Mouse (Mus musculus): ENCODE data around the gene C1qtnf5. TPM values are rescaled to one million over a fixed set of nuclear protein-coding genes. Genes with fewer than 3 reads are reported as not detected.
A peak's percentile ranks its signal among the peaks of the same experiment; 100 is the strongest.

Gene C1qtnf5
- 6.6 and 8.7 TPM in 2 replicates for polyA plus RNA-seq (2015; fragmentation: Nextera tagmentation; extraction: Ambion mirVana)

- peak within 1 kb of the TSS; percentile 42 for H3K27ac ChIP-seq (replicated peaks)
- no peaks in the 10 kb centered on the region for H3K9me3 ChIP-seq
- no peak within 1 kb of the TSS for H3K9ac ChIP-seq
- H3K4me1 ChIP-seq (replicated peaks) = peaks cover 54% of the 10 kb centered on the region
- no peaks in the 10 kb centered on the region for H3K36me3 ChIP-seq
- H3K27me3 ChIP-seq = no peaks in the 10 kb centered on the region
- H3K4me2 ChIP-seq = peak within 1 kb of the TSS; percentile 30
- peak within 1 kb of the TSS; percentile 5; the same call in 1 of the 2 replicates for H3K4me3 ChIP-seq
- ATAC-seq (ENCODE audit: low FRiP score, low read depth) = peak; percentile 70
- 39% methylated on average over 8 of the region's 8 CpGs for WGBS
Observed at GRCm38 (mm10) chr9:44107110-44107509, at the start of gene C1qtnf5. Gene C1qtnf5 (plus strand): TSS chr9:44107245.

GRCm38 (mm10) chr9:44058606-44059005 is 48.4 kb upstream of the C1qtnf5 start:
- no peak overlapping the region for H3K27ac ChIP-seq (replicated peaks)
- no peaks in the 10 kb centered on the region for H3K36me3 ChIP-seq
- no peaks in the 10 kb centered on the region for H3K4me1 ChIP-seq (replicated peaks)
- no peak for ATAC-seq (ENCODE audit: low FRiP score, low read depth)
- 88% methylated on average over 6 of the region's 6 CpGs for WGBS
- no peak overlapping the region for H3K9ac ChIP-seq
- H3K9me3 ChIP-seq = no peaks in the 10 kb centered on the region
- H3K4me3 ChIP-seq = no peak overlapping the region
- no peaks in the 10 kb centered on the region for H3K27me3 ChIP-seq
- no peak overlapping the region for H3K4me2 ChIP-seq

GRCm38 (mm10) chr9:44065177-44065576 is 41.9 kb upstream of the C1qtnf5 start:
- H3K36me3 ChIP-seq = no peaks in the 10 kb centered on the region
- no peak overlapping the region for H3K4me2 ChIP-seq
- H3K4me3 ChIP-seq = no peak overlapping the region
- H3K27ac ChIP-seq (replicated peaks) = no peak overlapping the region
- no peak for ATAC-seq (ENCODE audit: low FRiP score, low read depth)
- no peaks in the 10 kb centered on the region for H3K27me3 ChIP-seq
- H3K9ac ChIP-seq = no peak overlapping the region
- 49% methylated on average over 1 of the region's 1 CpGs for WGBS
- no peaks in the 10 kb centered on the region for H3K9me3 ChIP-seq
- peaks cover 9% of the 10 kb centered on the region for H3K4me1 ChIP-seq (replicated peaks)

GRCm38 (mm10) chr9:44066785-44067225 is 40.2 kb upstream of the C1qtnf5 start, which contains the start of gene Usp2:
Gene Usp2 (plus strand): TSS chr9:44067021.
- Histone ChIP-seq H3K9ac (peak within 1 kb of the TSS; percentile 61), H3K4me1 (replicated peaks) (peaks cover 18% of the 10 kb centered on the region), H3K4me3 (peak within 1 kb of the TSS; percentile 73), H3K9me3 (no peaks in the 10 kb centered on the region), H3K27ac (replicated peaks) (peak within 1 kb of the TSS; percentile 60), H3K4me2 (peak within 1 kb of the TSS; percentile 95), H3K27me3 (no peaks in the 10 kb centered on the region), H3K36me3 (no peaks in the 10 kb centered on the region)
- under 1% methylated on average over 36 of the region's 38 CpGs for WGBS
- ATAC-seq (ENCODE audit: low FRiP score, low read depth) = peak; percentile 99

- Histone ChIP-seq H3K27me3 (no peaks in the 10 kb centered on the region), H3K4me2 (peak overlapping the region; percentile 95), H3K4me1 (replicated peaks) (peaks cover 24% of the 10 kb centered on the region), H3K9ac (peak overlapping the region; percentile 61), H3K27ac (replicated peaks) (peak overlapping the region; percentile 60), H3K36me3 (no peaks in the 10 kb centered on the region), H3K9me3 (no peaks in the 10 kb centered on the region), H3K4me3 (peak overlapping the region; percentile 73)
- ATAC-seq (ENCODE audit: low FRiP score, low read depth) = no peak; the same call in 1 of the 2 replicates
- WGBS = 8% methylated on average over 15 of the region's 15 CpGs
Observed at GRCm38 (mm10) chr9:44067241-44067959, 39.6 kb upstream of the C1qtnf5 start.

GRCm38 (mm10) chr9:44067960-44068330 is 39.1 kb upstream of the C1qtnf5 start:
- H3K36me3 ChIP-seq = no peaks in the 10 kb centered on the region
- H3K27me3 ChIP-seq = no peaks in the 10 kb centered on the region
- H3K4me2 ChIP-seq = peak overlapping the region; percentile 95
- H3K9ac ChIP-seq = no peak overlapping the region
- H3K9me3 ChIP-seq = no peaks in the 10 kb centered on the region
- peaks cover 27% of the 10 kb centered on the region for H3K4me1 ChIP-seq (replicated peaks)
- no peak for ATAC-seq (ENCODE audit: low FRiP score, low read depth)
- 84% methylated on average over 6 of the region's 6 CpGs for WGBS
- no peak overlapping the region for H3K4me3 ChIP-seq
- no peak overlapping the region for H3K27ac ChIP-seq (replicated peaks)

GRCm38 (mm10) chr9:44069252-44069651 is 37.8 kb upstream of the C1qtnf5 start:
- Histone ChIP-seq H3K27me3 (no peaks in the 10 kb centered on the region), H3K4me1 (replicated peaks) (peaks cover 31% of the 10 kb centered on the region), H3K4me3 (no peak overlapping the region), H3K4me2 (no peak overlapping the region), H3K36me3 (no peaks in the 10 kb centered on the region), H3K9me3 (no peaks in the 10 kb centered on the region), H3K27ac (replicated peaks) (no peak overlapping the region), H3K9ac (no peak overlapping the region)
- 39% methylated on average over 7 of the region's 7 CpGs for WGBS
- no peak for ATAC-seq (ENCODE audit: low FRiP score, low read depth)

GRCm38 (mm10) chr9:44070113-44070843 is 36.8 kb upstream of the C1qtnf5 start:
- Histone ChIP-seq H3K9me3 (no peaks in the 10 kb centered on the region), H3K36me3 (no peaks in the 10 kb centered on the region), H3K27ac (replicated peaks) (no peak overlapping the region), H3K4me2 (no peak overlapping the region), H3K4me3 (no peak overlapping the region), H3K27me3 (no peaks in the 10 kb centered on the region), H3K4me1 (replicated peaks) (peaks cover 31% of the 10 kb centered on the region), H3K9ac (no peak overlapping the region)
- 73% methylated on average over 14 of the region's 14 CpGs for WGBS
- no peak for ATAC-seq (ENCODE audit: low FRiP score, low read depth)

GRCm38 (mm10) chr9:44070844-44071231 is 36.2 kb upstream of the C1qtnf5 start:
- peaks cover 31% of the 10 kb centered on the region for H3K4me1 ChIP-seq (replicated peaks)

GRCm38 (mm10) chr9:44071914-44072598 is 35.0 kb upstream of the C1qtnf5 start:
- Histone ChIP-seq H3K9me3 (no peaks in the 10 kb centered on the region), H3K4me2 (peak overlapping the region; percentile 29), H3K27me3 (no peaks in the 10 kb centered on the region), H3K36me3 (no peaks in the 10 kb centered on the region), H3K27ac (replicated peaks) (peak overlapping the region; percentile 76), H3K4me1 (replicated peaks) (peaks cover 28% of the 10 kb centered on the region), H3K9ac (no peak overlapping the region), H3K4me3 (no peak overlapping the region)
- 19% methylated on average over 11 of the region's 11 CpGs for WGBS
- ATAC-seq (ENCODE audit: low FRiP score, low read depth) = peak; percentile 78

More at GRCm38 (mm10) chr9:44070844-44071231, 36.2 kb upstream of the C1qtnf5 start:
- 0 out of 2 replicates have a peak overlapping the region, but pooled peaks have one; percentile 5 for H3K27ac ChIP-seq (replicated peaks)
- H3K9ac ChIP-seq = no peak overlapping the region
- no peaks in the 10 kb centered on the region for H3K9me3 ChIP-seq
- no peaks in the 10 kb centered on the region for H3K27me3 ChIP-seq
- no peak for ATAC-seq (ENCODE audit: low FRiP score, low read depth)
- H3K4me3 ChIP-seq = no peak overlapping the region
- H3K36me3 ChIP-seq = no peaks in the 10 kb centered on the region
- H3K4me2 ChIP-seq = no peak overlapping the region
- WGBS = 42% methylated on average over 8 of the region's 8 CpGs

- whole genome bisulfite sequencing = 16% methylated on average over 4 of the region's 4 CpGs
- peak; percentile 69 for ATAC-seq (ENCODE audit: low FRiP score, low read depth)
- no peak overlapping the region for H3K4me3 ChIP-seq
- H3K9me3 ChIP-seq = no peaks in the 10 kb centered on the region
- H3K9ac ChIP-seq = no peak overlapping the region
- peak overlapping the region; percentile 76 for H3K27ac ChIP-seq (replicated peaks)
- peaks cover 23% of the 10 kb centered on the region for H3K4me1 ChIP-seq (replicated peaks)
- no peaks in the 10 kb centered on the region for H3K36me3 ChIP-seq
- no peaks in the 10 kb centered on the region for H3K27me3 ChIP-seq
- peak overlapping the region; percentile 29 for H3K4me2 ChIP-seq
Observed at GRCm38 (mm10) chr9:44072599-44072915, 34.5 kb upstream of the C1qtnf5 start.

GRCm38 (mm10) chr9:44073115-44073514 is 33.9 kb upstream of the C1qtnf5 start:
- H3K9ac ChIP-seq = no peak overlapping the region
- ATAC-seq (ENCODE audit: low FRiP score, low read depth) = no peak
- H3K27me3 ChIP-seq = no peaks in the 10 kb centered on the region
- peaks cover 22% of the 10 kb centered on the region for H3K4me1 ChIP-seq (replicated peaks)
- no peaks in the 10 kb centered on the region for H3K9me3 ChIP-seq
- peak overlapping the region; percentile 28; the same call in 1 of the 2 replicates for H3K27ac ChIP-seq (replicated peaks)
- peak overlapping the region; percentile 23; the same call in 1 of the 2 replicates for H3K4me2 ChIP-seq
- no peaks in the 10 kb centered on the region for H3K36me3 ChIP-seq
- H3K4me3 ChIP-seq = no peak overlapping the region
- WGBS = 28% methylated on average over 5 of the region's 5 CpGs
